In the genomic region with DNA sequence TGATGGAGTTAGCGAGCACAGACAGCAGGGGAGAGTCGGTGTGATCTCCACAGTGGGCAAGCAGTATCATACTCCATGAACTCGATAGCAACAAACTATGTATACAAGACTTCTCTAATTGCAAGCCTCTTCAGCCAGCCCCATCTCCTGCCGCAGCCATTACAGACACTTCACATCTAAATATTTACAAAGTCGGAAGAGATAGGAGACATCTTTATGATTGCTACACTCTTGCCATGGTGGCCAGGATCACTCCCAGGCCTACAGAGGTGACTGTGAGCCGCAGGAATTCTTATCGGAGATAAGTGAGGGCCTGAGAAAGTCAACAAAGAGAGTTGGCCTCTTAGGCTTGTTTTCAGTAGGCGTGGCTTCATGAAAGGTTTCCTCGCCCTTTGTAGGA, we compare ENCODE assay signal across 21 mouse cellular contexts. TPM values are rescaled to one million over a fixed set of nuclear protein-coding genes. Genes with fewer than 3 reads are reported as not detected.
DNase-seq lines count a peak whose midpoint lies in the region; ATAC-seq lines count a peak whose summit lies in the region.
"Had no signal": no experiment of that assay in that cellular context is flagged by ENCODE, and none has a peak within 500 bp of the region (broad histone marks: within the 10 kb centered on the region; RNA-seq: fewer than 3 reads in every experiment).

No protein-coding gene starts in this region.

- H3K9ac ChIP-seq in heart, embryonic 13.5 days = no peak overlapping the region
- H3K9ac ChIP-seq in lung, embryonic 16.5 days (ENCODE audit: low read length) = no peak overlapping the region
- no peak overlapping the region for H3K9ac ChIP-seq in stomach, embryonic 16.5 days (ENCODE audit: low read length)
- no peak overlapping the region for H3K9ac ChIP-seq in midbrain, embryonic 14.5 days (replicated peaks; ENCODE audit: low read length)
- H3K9ac ChIP-seq: embryonic facial prominence, embryonic 15.5 days; forebrain, embryonic 15.5 days; hindbrain, embryonic 12.5 days had no signal

- 21% methylated on average over 9 of the region's 9 CpGs for WGBS in heart, embryonic 13.5 days
- WGBS in lung, embryonic 16.5 days = 15% methylated on average over 9 of the region's 9 CpGs
- 35% methylated on average over 9 of the region's 9 CpGs for WGBS in stomach, embryonic 16.5 days
- WGBS in midbrain, embryonic 14.5 days = 91% methylated on average over 9 of the region's 9 CpGs

- no peak for ATAC-seq in heart, embryonic 13.5 days (ENCODE audit: extremely low read depth, insufficient number of reproducible peaks, low FRiP score, low TSS enrichment)
- peak; percentile 67 for ATAC-seq in lung, embryonic 16.5 days (ENCODE audit: low read depth)
- peak; percentile 71; the same call in 1 of the 2 replicates for ATAC-seq in stomach, embryonic 16.5 days (ENCODE audit: insufficient read depth, low FRiP score)
- ATAC-seq in midbrain, embryonic 14.5 days (ENCODE audit: low FRiP score, low TSS enrichment) = no peak
- ATAC-seq: forebrain, embryonic 15.5 days had no signal

- H3K4me2 ChIP-seq in heart, embryonic 13.5 days = 0 out of 2 replicates have a peak overlapping the region, but pooled peaks have one; percentile 11
- H3K4me2 ChIP-seq in lung, embryonic 16.5 days (ENCODE audit: low read depth, low read length) = no peak overlapping the region
- H3K4me2 ChIP-seq in stomach, embryonic 16.5 days (ENCODE audit: low read depth, low read length) = no peak overlapping the region
- H3K4me2 ChIP-seq in midbrain, embryonic 14.5 days (ENCODE audit: low read length) = no peak overlapping the region
- H3K4me2 ChIP-seq: embryonic facial prominence, embryonic 15.5 days; forebrain, embryonic 15.5 days; hindbrain, embryonic 12.5 days had no signal

- peaks cover 9% of the 10 kb centered on the region for H3K4me1 ChIP-seq in heart, embryonic 13.5 days
- peaks cover 3% of the 10 kb centered on the region; the same call in 1 of the 2 replicates for H3K4me1 ChIP-seq in lung, embryonic 16.5 days (replicated peaks; ENCODE audit: control insufficient read depth, insufficient read depth, low read length)
- H3K4me1 ChIP-seq in stomach, embryonic 16.5 days (ENCODE audit: control insufficient read depth, insufficient read depth, low read length) = peaks cover 4% of the 10 kb centered on the region; the same call in 1 of the 2 replicates
- H3K4me1 ChIP-seq in midbrain, embryonic 14.5 days (ENCODE audit: control insufficient read depth, insufficient read depth, low read length) = no peaks in the 10 kb centered on the region
- H3K4me1 ChIP-seq: embryonic facial prominence, embryonic 15.5 days; forebrain, embryonic 10.5 days; forebrain, embryonic 15.5 days; hindbrain, embryonic 12.5 days had no signal

- H3K36me3 ChIP-seq in heart, embryonic 13.5 days = no peaks in the 10 kb centered on the region
- H3K36me3 ChIP-seq in lung, embryonic 16.5 days (ENCODE audit: control insufficient read depth, insufficient read depth, low read length) = no peaks in the 10 kb centered on the region
- H3K36me3 ChIP-seq in stomach, embryonic 16.5 days (ENCODE audit: control insufficient read depth, insufficient read depth, low read length) = no peaks in the 10 kb centered on the region
- no peaks in the 10 kb centered on the region for H3K36me3 ChIP-seq in midbrain, embryonic 14.5 days (ENCODE audit: control insufficient read depth, insufficient read depth, low read length)
- H3K36me3 ChIP-seq: embryonic facial prominence, embryonic 15.5 days; forebrain, embryonic 10.5 days; forebrain, embryonic 15.5 days; hindbrain, embryonic 12.5 days had no signal

- no peak overlapping the region for H3K27ac ChIP-seq in heart, embryonic 13.5 days (replicated peaks)
- no peak overlapping the region for H3K27ac ChIP-seq in lung, embryonic 16.5 days (ENCODE audit: low read length)
- H3K27ac ChIP-seq in stomach, embryonic 16.5 days (ENCODE audit: low read length) = no peak overlapping the region
- H3K27ac ChIP-seq in midbrain, embryonic 14.5 days (replicated peaks; ENCODE audit: low read depth, low read length) = no peak overlapping the region
- H3K27ac ChIP-seq: embryonic facial prominence, embryonic 15.5 days; forebrain, embryonic 10.5 days; forebrain, embryonic 15.5 days; heart, adult 2 months; hindbrain, embryonic 12.5 days had no signal

- DNase-seq in heart, adult 11 months = no peak
- DNase-seq in lung, postnatal 10 days = no peak
- no peak for DNase-seq in urinary bladder, postnatal 14 days (ENCODE audit: low spot score)
- no peak for DNase-seq in midbrain, embryonic 14.5 days
- DNase-seq: adrenal gland, postnatal 10 days; cerebellum, adult 11 months; cerebellum, adult 8-10 months; cerebellum, postnatal 14 days; embryo, embryonic 11 days; gastrocnemius, postnatal 36 days; heart, adult 2 months; heart, postnatal 10 days; heart, postnatal 4 days had no signal

- no peaks in the 10 kb centered on the region for H3K27me3 ChIP-seq in heart, embryonic 13.5 days (replicated peaks)
- no peaks in the 10 kb centered on the region for H3K27me3 ChIP-seq in lung, embryonic 16.5 days (ENCODE audit: control insufficient read depth, insufficient read depth, low read depth, low read length)
- H3K27me3 ChIP-seq in stomach, embryonic 16.5 days (ENCODE audit: control insufficient read depth, insufficient read depth, low read length) = no peaks in the 10 kb centered on the region
- H3K27me3 ChIP-seq in midbrain, embryonic 14.5 days (ENCODE audit: control insufficient read depth, insufficient read depth, low read length) = no peaks in the 10 kb centered on the region
- H3K27me3 ChIP-seq: embryonic facial prominence, embryonic 15.5 days; forebrain, embryonic 15.5 days; hindbrain, embryonic 12.5 days had no signal

- no peak overlapping the region for H3K4me3 ChIP-seq in heart, embryonic 13.5 days
- H3K4me3 ChIP-seq in lung, embryonic 16.5 days (ENCODE audit: low read length) = no peak overlapping the region
- H3K4me3 ChIP-seq in stomach, embryonic 16.5 days (replicated peaks; ENCODE audit: low read length) = no peak overlapping the region
- no peak overlapping the region for H3K4me3 ChIP-seq in midbrain, embryonic 14.5 days (replicated peaks; ENCODE audit: low read depth, low read length)
- H3K4me3 ChIP-seq: embryonic facial prominence, embryonic 15.5 days; erythroblast, embryonic 14.5 days; forebrain, embryonic 10.5 days; forebrain, embryonic 15.5 days; heart, adult 2 months; hindbrain, embryonic 12.5 days had no signal

- H3K9me3 ChIP-seq in heart, embryonic 13.5 days = no peaks in the 10 kb centered on the region
- H3K9me3 ChIP-seq in lung, embryonic 16.5 days (ENCODE audit: control insufficient read depth, low read length) = no peaks in the 10 kb centered on the region
- no peaks in the 10 kb centered on the region for H3K9me3 ChIP-seq in stomach, embryonic 16.5 days (replicated peaks; ENCODE audit: control insufficient read depth, low read length)
- H3K9me3 ChIP-seq in midbrain, embryonic 14.5 days (ENCODE audit: control insufficient read depth, low read length) = no peaks in the 10 kb centered on the region
- H3K9me3 ChIP-seq: embryonic facial prominence, embryonic 15.5 days; forebrain, embryonic 10.5 days; forebrain, embryonic 15.5 days; hindbrain, embryonic 12.5 days had no signal

RNA-seq across cellular contexts. Expression of gene Kitl, which starts 23.3 kb away (rescaled TPM):
- polyA plus RNA-seq in heart, embryonic 13.5 days (2015; fragmentation: Nextera tagmentation; extraction: Ambion mirVana) = 11.4 and 11.7 TPM in 2 replicates
- polyA plus RNA-seq in lung, embryonic 16.5 days (2015; fragmentation: Nextera tagmentation; extraction: Ambion mirVana) = 38.5 and 41.2 TPM in 2 replicates
- polyA plus RNA-seq in stomach, embryonic 16.5 days (2015; fragmentation: Nextera tagmentation; extraction: Ambion mirVana) = 35.9 and 36.8 TPM in 2 replicates
- 22.2 and 23.7 TPM in 2 replicates for polyA plus RNA-seq in midbrain, embryonic 14.5 days (2014; fragmentation: Nextera tagmentation; extraction: Ambion mirVana)
- polyA plus RNA-seq: erythroblast, embryonic 14.5 days had no signal

Comparison
In these comparisons a context has a peak if more than half of its experiments do, and no peak if none do; other contexts are left out.
1. ATAC-seq: peak in lung, embryonic 16.5 days (single experiment) and stomach, embryonic 16.5 days (single experiment); none in heart, embryonic 13.5 days (single experiment) and midbrain, embryonic 14.5 days (single experiment).